Mouse (Mus musculus) neutrophil, adult 83 days (primary cell): ENCODE measurements around the gene Vmn2r89. TPM values are rescaled to one million over a fixed set of nuclear protein-coding genes. Genes with fewer than 3 reads are reported as not detected.

ENCODE experiments used
- total RNA-seq, 2 experiments: library from RNA; stranded (reverse); gene quantifications; one replicate each; pipeline ENCODE4 v1.2.4; 2023

Vmn2r89 gene
- total RNA-seq: not detected

GRCm38 (mm10) chr14:51451557-51451956 is at the start of gene Vmn2r89:
Gene Vmn2r89 (plus strand): TSS chr14:51451857.

DNA sequence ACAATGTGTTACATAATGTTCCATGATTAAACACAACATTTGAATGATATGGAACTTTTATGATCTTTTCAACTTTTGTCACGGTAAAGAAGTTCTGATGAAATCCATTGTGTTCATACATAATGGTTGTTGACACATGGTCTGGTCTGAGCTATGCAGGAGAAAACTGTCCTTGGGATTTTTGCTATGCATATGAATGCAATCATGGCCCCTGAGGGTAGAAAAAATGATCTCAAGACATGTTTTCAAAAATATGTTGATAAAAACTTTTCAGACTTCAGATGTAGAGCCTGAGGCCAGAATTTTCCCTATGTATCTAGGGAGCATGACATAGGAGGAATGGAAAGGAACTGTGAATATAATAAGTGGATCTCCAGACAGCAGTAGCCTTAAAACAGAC is 41.1 kb upstream of the Vmn2r89 start, which contains the start of gene Vmn2r88:
Gene Vmn2r88, plus strand, starts transcription at position 301 of the 400 bp plus-strand sequence.

Other genes starting within 250 kb of the Vmn2r89 start
- not detected for gene Ear14, start 248.5 kb upstream of the Vmn2r89 start, total RNA-seq
- 10 to 100 TPM; 50.2 to 56.3 TPM for gene Rnase2a, start 195.7 kb upstream of the Vmn2r89 start, total RNA-seq
- gene Gm7247, start 90.1 kb upstream of the Vmn2r89 start, total RNA-seq: not detected
- gene Vmn2r88, start 41.0 kb upstream of the Vmn2r89 start, total RNA-seq: not detected
- gene Gm5622, start 100.9 kb downstream of the Vmn2r89 start, total RNA-seq: not detected
- not detected for gene Gm17175, start 122.2 kb downstream of the Vmn2r89 start, total RNA-seq
- not detected for gene Gm17174, start 140.3 kb downstream of the Vmn2r89 start, total RNA-seq
- not detected for gene Gm17078, start 159.5 kb downstream of the Vmn2r89 start, total RNA-seq
- gene Gm4181, start 183.8 kb downstream of the Vmn2r89 start, total RNA-seq: not detected
- gene Gm17079, start 243.6 kb downstream of the Vmn2r89 start, total RNA-seq: not detected